Mouse (Mus musculus) embryonic fibroblast, embryonic 13.5 days (primary cell): Measurements from ENCODE around the gene Ager. TPM values are rescaled to one million over a fixed set of nuclear protein-coding genes. Genes with fewer than 3 reads are reported as not detected.

Experiments used
- H3K27ac ChIP-seq: 2 replicates; pipeline ENCODE4 v1.5.1; 2012; ENCODE audit warnings: low read length, control low read depth, inconsistent platforms; ENCODE audit not compliant: insufficient read depth
- H3K4me1 ChIP-seq: 2 replicates; pipeline ENCODE4 v1.6.1; 2011; ENCODE audit warnings: low read length; ENCODE audit not compliant: control insufficient read depth, insufficient read depth
- H3K4me3 ChIP-seq: 2 replicates; pipeline ENCODE4 v1.5.1; 2011; ENCODE audit warnings: mild to moderate bottlenecking, control low read depth, low read length; ENCODE audit not compliant: insufficient read depth
- CTCF ChIP-seq: IDR thresholded peaks from 2 replicates; pipeline ENCODE4 v1.5.1; 2011; ENCODE audit warnings: mild to moderate bottlenecking, control low read depth, low read length, moderate library complexity, borderline replicate concordance; ENCODE audit not compliant: insufficient read depth
- POLR2A ChIP-seq: IDR thresholded peaks from 2 replicates; pipeline ENCODE4 v1.6.1; 2011; ENCODE audit warnings: low read depth, mild to moderate bottlenecking, control low read depth, low read length, moderate library complexity
- polyA plus RNA-seq: library from polyadenylated mRNA; stranded (reverse); fragments of >200 nt; gene quantifications from 2 replicates; pipeline ENCODE4 v1.2.4, GENCODE M21; 2011; ENCODE audit warnings: low read depth; ENCODE audit not compliant: missing spikeins, insufficient read length

The Ager gene
- polyA plus RNA-seq, 1 experiment = 0.70 TPM

GRCm38 (mm10) chr17:34599891-34600290, 2.2 kb downstream of the Ager start:
- Histone ChIP-seq H3K27ac (no peak overlapping the region), H3K4me1 (no peaks in the 10 kb centered on the region), H3K4me3 (no peak overlapping the region)
- TF ChIP-seq CTCF (no peak), POLR2A (no peak)

DNA sequence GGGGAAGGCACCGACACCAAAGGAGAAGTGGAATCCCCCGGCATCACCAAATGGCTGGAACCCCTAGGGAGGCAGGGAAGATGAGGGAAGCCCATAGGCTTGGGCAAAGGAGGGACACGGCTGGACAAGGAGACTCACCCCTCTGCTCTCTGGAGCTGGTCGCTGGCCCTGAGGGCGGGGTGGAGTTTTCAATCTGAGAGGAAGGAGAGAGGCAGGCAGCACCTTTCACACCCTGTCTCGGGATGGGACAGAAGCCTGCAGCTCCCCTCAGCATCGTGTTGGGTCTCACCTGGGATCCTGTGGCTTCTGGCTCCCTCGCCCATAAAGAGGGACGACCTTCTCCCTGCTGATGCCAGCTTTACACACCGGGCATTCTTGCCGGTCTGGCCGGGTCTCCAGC, 4.1 kb downstream of the Ager start:
- TF ChIP-seq POLR2A (no peak), CTCF (no peak)
- Histone ChIP-seq H3K4me3 (no peak overlapping the region), H3K4me1 (no peaks in the 10 kb centered on the region), H3K27ac (no peak overlapping the region)

- H3K4me1 ChIP-seq = peaks cover 4% of the 10 kb centered on the region; the same call in 1 of the 2 replicates
- TF ChIP-seq CTCF = no peak
- peak; percentile 83 for TF ChIP-seq POLR2A
- H3K27ac ChIP-seq = peak within 1 kb of the TSS; percentile 84
- H3K4me3 ChIP-seq = peak within 1 kb of the TSS; percentile 57
Observed at GRCm38 (mm10) chr17:34603375-34604060, 5.9 kb downstream of the Ager start, which contains the start of gene Rnf5. TSS of gene Rnf5 (minus strand) at chr17:34603690.

DNA sequence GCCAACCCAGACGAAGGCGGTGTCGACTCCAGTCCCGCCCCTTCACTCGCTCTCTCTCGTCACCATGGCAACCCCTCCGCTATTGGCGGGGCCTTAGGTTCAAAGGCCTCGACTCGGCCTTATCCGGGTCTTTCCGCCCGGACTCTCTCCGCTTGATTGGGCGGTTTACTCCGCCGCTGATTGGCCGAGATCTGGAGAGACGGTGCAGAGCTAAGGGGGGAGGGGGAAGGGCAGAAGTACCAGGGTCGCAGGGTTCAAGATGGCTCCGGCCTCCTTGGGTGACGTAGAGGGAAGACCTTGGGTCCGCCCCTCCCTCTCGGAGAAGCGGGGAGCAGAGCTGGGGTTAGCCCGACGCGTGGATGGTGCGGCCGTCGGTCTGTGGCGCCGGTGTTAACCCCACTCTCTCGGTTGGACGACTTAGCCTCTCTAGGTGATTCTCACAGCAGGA, 6.4 kb downstream of the Ager start, which contains the start of gene Agpat1:
Agpat1 (plus strand) TSS at position 202 of the 448 bp plus-strand sequence.
- peak within 1 kb of the TSS; percentile 84 for H3K27ac ChIP-seq
- H3K4me3 ChIP-seq = peak within 1 kb of the TSS; percentile 84
- peaks cover 4% of the 10 kb centered on the region; the same call in 1 of the 2 replicates for H3K4me1 ChIP-seq
- TF ChIP-seq POLR2A = peak; percentile 92
- no peak for TF ChIP-seq CTCF

GRCm38 (mm10) chr17:34604511-34605237, 7.0 kb downstream of the Ager start:
- TF ChIP-seq CTCF = no peak
- peak; percentile 48; the same call in 1 of the 2 replicates for TF ChIP-seq POLR2A
- peak overlapping the region; percentile 84 for H3K4me3 ChIP-seq
- peaks cover 4% of the 10 kb centered on the region; the same call in 1 of the 2 replicates for H3K4me1 ChIP-seq
- H3K27ac ChIP-seq = peak overlapping the region; percentile 84

DNA sequence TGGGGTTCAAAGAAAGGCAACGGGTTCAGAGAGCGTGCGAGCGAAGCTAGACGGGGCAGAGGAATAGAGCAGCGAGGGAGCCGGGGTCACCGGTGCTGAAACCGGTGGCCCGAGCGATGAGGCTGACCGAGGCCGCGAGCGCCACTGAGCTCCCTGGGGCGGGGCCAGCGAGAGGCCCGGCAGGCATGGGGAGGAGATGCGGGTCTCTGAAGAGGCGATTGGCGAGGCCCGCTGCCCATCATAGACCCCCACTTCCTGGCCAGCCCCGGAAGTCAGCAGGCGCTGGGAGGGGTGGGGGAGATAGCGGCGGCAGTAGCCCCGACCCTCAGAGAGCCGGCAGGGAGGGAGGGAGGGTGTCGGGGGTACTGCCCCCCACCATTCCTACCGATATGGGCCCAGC, 7.9 kb downstream of the Ager start:
- TF ChIP-seq CTCF = no peak
- peak; percentile 88 for TF ChIP-seq POLR2A
- peaks cover 4% of the 10 kb centered on the region; the same call in 1 of the 2 replicates for H3K4me1 ChIP-seq
- peak overlapping the region; percentile 84 for H3K4me3 ChIP-seq
- peak overlapping the region; percentile 84 for H3K27ac ChIP-seq

DNA sequence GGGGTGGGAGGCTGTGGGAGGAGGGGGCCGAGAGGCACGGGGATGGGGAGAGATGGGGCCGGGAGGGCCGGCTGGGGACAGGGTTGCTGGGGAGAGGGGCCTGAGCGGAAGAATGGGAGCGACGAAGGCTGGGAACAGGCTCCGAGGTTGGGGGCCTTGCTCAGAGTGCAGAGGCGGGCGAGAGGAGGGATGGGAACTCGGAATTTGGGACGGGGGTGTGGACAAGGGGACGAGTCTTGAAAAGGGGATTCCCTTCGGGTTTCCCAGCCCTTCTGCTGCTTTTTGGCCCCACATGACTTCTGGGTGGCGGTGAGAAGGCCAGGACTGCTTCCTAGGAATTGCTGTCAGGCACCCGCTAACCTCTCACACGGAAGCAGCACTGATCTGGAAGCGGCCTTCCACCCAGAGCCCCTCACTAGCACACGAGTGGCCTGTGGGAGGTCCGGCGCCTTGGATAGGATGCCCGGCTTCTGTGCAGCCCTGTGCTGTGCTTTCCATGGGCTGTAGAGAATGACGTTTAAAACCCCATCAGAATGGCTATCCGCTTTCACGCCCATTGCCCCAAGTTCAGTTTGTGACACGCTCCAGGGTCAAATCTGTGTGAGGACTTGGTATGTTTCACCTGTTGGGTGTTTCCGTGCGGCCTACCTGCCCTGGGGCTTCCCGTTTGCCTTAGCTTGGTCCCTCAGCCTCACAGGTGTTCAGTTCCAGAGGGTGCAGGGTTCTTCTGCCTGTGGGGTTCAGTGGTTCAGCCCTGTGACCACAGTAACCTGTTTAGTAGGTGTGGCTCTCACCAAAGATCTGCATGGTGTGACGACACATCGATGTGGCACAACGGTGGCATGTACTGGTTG, 8.8 kb downstream of the Ager start:
- Histone ChIP-seq H3K27ac (no peak overlapping the region), H3K4me3 (peak overlapping the region; percentile 84), H3K4me1 (peaks cover 4% of the 10 kb centered on the region; the same call in 1 of the 2 replicates)
- TF ChIP-seq POLR2A (peak; percentile 31), CTCF (no peak)

- TF ChIP-seq CTCF (no peak), POLR2A (no peak)
- Histone ChIP-seq H3K4me1 (peaks cover 4% of the 10 kb centered on the region; the same call in 1 of the 2 replicates), H3K4me3 (no peak overlapping the region), H3K27ac (no peak overlapping the region)
Observed at GRCm38 (mm10) chr17:34607997-34608396, 10.3 kb downstream of the Ager start.

GRCm38 (mm10) chr17:34611050-34611449, 13.4 kb downstream of the Ager start:
- TF ChIP-seq POLR2A (no peak), CTCF (no peak)
- Histone ChIP-seq H3K27ac (no peak overlapping the region), H3K4me1 (peaks cover 4% of the 10 kb centered on the region; the same call in 1 of the 2 replicates), H3K4me3 (no peak overlapping the region)
